Mouse (Mus musculus): ENCODE results near the gene Gm28230.

Gene Gm28230

GRCm38 (mm10) chr2:74691022-74691951 lies 35.2 kb upstream of the Gm28230 start, which contains the start of gene Hoxd10:
Hoxd10 (plus strand) TSS chr2:74691924.
- peak; percentile 55 for DNase-seq (ENCODE audit: low spot score)

GRCm38 (mm10) chr2:74691995-74692807 lies 34.3 kb upstream of the Gm28230 start:
- DNase-seq (ENCODE audit: low spot score), result no peak

GRCm38 (mm10) chr2:74692808-74693431 lies 33.6 kb upstream of the Gm28230 start:
- DNase-seq (ENCODE audit: low spot score), result no peak

GRCm38 (mm10) chr2:74693432-74693827 lies 33.1 kb upstream of the Gm28230 start:
- DNase-seq (ENCODE audit: low spot score), result no peak

- no peak for DNase-seq (ENCODE audit: low spot score)
Measured at GRCm38 (mm10) chr2:74694066-74694465, 32.5 kb upstream of the Gm28230 start.

GRCm38 (mm10) chr2:74695383-74695782 lies 31.1 kb upstream of the Gm28230 start:
- DNase-seq (ENCODE audit: low spot score), result no peak

- no peak for DNase-seq (ENCODE audit: low spot score)
Measured at GRCm38 (mm10) chr2:74695813-74696430, 30.6 kb upstream of the Gm28230 start.

- DNase-seq (ENCODE audit: low spot score), result no peak
Measured at GRCm38 (mm10) chr2:74696442-74697335, 29.8 kb upstream of the Gm28230 start.

GRCm38 (mm10) chr2:74697567-74698121 lies 28.9 kb upstream of the Gm28230 start, which contains the start of gene Hoxd9:
Hoxd9 (plus strand) TSS chr2:74697727.
- peak; percentile 64 for DNase-seq (ENCODE audit: low spot score)

GRCm38 (mm10) chr2:74698201-74699052 lies 28.1 kb upstream of the Gm28230 start:
- peak; percentile 56 for DNase-seq (ENCODE audit: low spot score)

- DNase-seq (ENCODE audit: low spot score), result no peak
Measured at GRCm38 (mm10) chr2:74699053-74699430, 27.5 kb upstream of the Gm28230 start.

- DNase-seq (ENCODE audit: low spot score), result no peak
Measured at GRCm38 (mm10) chr2:74699664-74700545, 26.6 kb upstream of the Gm28230 start.

GRCm38 (mm10) chr2:74700546-74701112 lies 25.9 kb upstream of the Gm28230 start:
- DNase-seq (ENCODE audit: low spot score), result no peak

GRCm38 (mm10) chr2:74701949-74702819 lies 24.3 kb upstream of the Gm28230 start:
- peak; percentile 91 for DNase-seq (ENCODE audit: low spot score)

GRCm38 (mm10) chr2:74702820-74703219 lies 23.7 kb upstream of the Gm28230 start:
- DNase-seq (ENCODE audit: low spot score), result no peak

GRCm38 (mm10) chr2:74703317-74703716 lies 23.2 kb upstream of the Gm28230 start:
- no peak for DNase-seq (ENCODE audit: low spot score)

Data from adipocyte (in vitro differentiated cells).